Mouse (Mus musculus) kidney, postnatal 36 days (tissue): ENCODE data around the gene Ankmy1.

Experiments used
- DNase-seq, 2 experiments: peaks; one replicate each; pipeline ENCODE4 v3.0.0; 2021 to 2022; ENCODE audit warnings: mixed read lengths in 2 of 2

Gene Ankmy1

DNA sequence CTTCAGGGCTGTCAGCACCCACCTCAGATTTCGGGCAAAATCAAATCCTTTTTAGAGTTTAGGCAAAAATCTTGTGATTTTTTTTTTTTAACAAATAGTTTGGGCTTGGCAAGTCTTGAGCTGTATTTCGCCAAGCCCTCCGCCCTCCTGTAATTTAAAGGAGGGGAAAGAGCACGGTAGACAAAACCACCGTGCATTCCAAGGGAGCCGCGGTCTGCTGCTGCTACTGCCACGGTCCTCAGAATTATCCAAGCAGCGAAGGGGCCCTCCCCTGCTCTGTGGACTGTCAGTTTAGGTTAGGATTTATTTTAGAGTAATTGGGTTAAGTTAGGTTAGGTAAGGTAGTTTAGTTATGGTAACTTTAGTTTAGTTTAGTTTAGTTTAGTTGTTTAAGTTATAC is 87.6 kb downstream of the Ankmy1 start:
- DNase-seq, result no peak

DNA sequence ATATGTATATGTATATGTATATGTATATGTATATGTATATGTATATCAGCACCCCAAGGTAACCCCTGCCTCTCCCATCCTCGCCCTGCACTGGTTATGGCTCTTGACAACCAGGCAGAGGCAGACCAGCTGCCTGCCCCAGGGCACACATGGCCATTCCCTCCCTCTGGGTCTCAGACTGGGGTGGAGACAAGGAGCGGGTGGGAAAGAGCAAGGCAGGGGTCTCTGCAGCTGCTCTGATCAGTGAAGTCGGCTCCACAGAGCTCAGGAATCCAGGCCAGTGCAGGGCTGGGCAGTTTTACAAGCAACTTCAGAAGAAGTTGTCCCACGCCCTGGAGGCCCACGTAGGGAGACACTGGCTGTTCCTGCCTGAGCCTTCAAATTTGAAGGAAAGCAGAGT is 88.4 kb downstream of the Ankmy1 start:
- DNase-seq, result no peak
